Comparison of ENCODE assay signal across 9 mouse cellular contexts in genomic region chr4:152096927-152097326, GRCm38 (mm10). TPM values are rescaled to one million over a fixed set of nuclear protein-coding genes. Genes with fewer than 3 reads are reported as not detected.
A peak's percentile ranks its signal among the peaks of the same experiment; 100 is the strongest.
DNase-seq lines count a peak whose midpoint lies in the region; ATAC-seq lines count a peak whose summit lies in the region.
"Had no signal": no experiment of that assay in that cellular context is flagged by ENCODE, and none has a peak within 500 bp of the region (broad histone marks: within the 10 kb centered on the region; RNA-seq: fewer than 3 reads in every experiment).

No protein-coding gene starts in this region.

- H3K4me2 ChIP-seq in kidney, embryonic 15.5 days = peak overlapping the region; percentile 37
- no peak overlapping the region for H3K4me2 ChIP-seq in forebrain, embryonic 12.5 days
- H3K4me2 ChIP-seq in neural tube, embryonic 12.5 days (replicated peaks) = peak overlapping the region; percentile 10; the same call in 1 of the 2 replicates

- H3K9ac ChIP-seq in kidney, embryonic 15.5 days = peak overlapping the region; percentile 32
- no peak overlapping the region for H3K9ac ChIP-seq in forebrain, embryonic 12.5 days
- H3K9ac ChIP-seq in neural tube, embryonic 12.5 days = peak overlapping the region; percentile 40

- peaks cover under 1% of the 10 kb centered on the region for H3K36me3 ChIP-seq in kidney, embryonic 15.5 days
- no peaks in the 10 kb centered on the region for H3K36me3 ChIP-seq in forebrain, embryonic 12.5 days (replicated peaks)
- no peaks in the 10 kb centered on the region for H3K36me3 ChIP-seq in neural tube, embryonic 12.5 days
- H3K36me3 ChIP-seq: G1E had no signal

- H3K4me1 ChIP-seq in kidney, embryonic 15.5 days = peaks cover 66% of the 10 kb centered on the region
- H3K4me1 ChIP-seq in forebrain, embryonic 12.5 days = peaks cover 33% of the 10 kb centered on the region
- peaks cover 11% of the 10 kb centered on the region for H3K4me1 ChIP-seq in neural tube, embryonic 12.5 days

- 51% methylated on average over 6 of the region's 6 CpGs for WGBS in kidney, embryonic 15.5 days
- WGBS in forebrain, embryonic 12.5 days = 40% methylated on average over 6 of the region's 6 CpGs
- 51% methylated on average over 6 of the region's 6 CpGs for WGBS in neural tube, embryonic 12.5 days

- peak overlapping the region; percentile 34 for H3K4me3 ChIP-seq in kidney, embryonic 15.5 days (replicated peaks)
- no peak overlapping the region for H3K4me3 ChIP-seq in forebrain, embryonic 12.5 days (replicated peaks)
- H3K4me3 ChIP-seq in neural tube, embryonic 12.5 days = no peak overlapping the region

- peak overlapping the region; percentile 65 for H3K27ac ChIP-seq in kidney, embryonic 15.5 days
- H3K27ac ChIP-seq in forebrain, embryonic 12.5 days = no peak overlapping the region
- no peak overlapping the region for H3K27ac ChIP-seq in neural tube, embryonic 12.5 days

- 0 out of 2 replicates have a peak, but pooled peaks have one; percentile 5 for ATAC-seq in kidney, embryonic 15.5 days (replicated peaks; ENCODE audit: low FRiP score)
- ATAC-seq in forebrain, embryonic 12.5 days (ENCODE audit: low FRiP score) = 0 out of 2 replicates have a peak, but pooled peaks have one; percentile 35
- ATAC-seq in neural tube, embryonic 12.5 days (ENCODE audit: low FRiP score, low read depth) = no peak

- DNase-seq in kidney, adult 8-10 months = no peak
- peak; percentile 60 for DNase-seq in kidney, postnatal 10 days
- DNase-seq in spleen, postnatal 10 days (ENCODE audit: low spot score in 2 of 2) = no peak
- no peak for DNase-seq in adrenal gland, adult (ENCODE audit: inconsistent age in 2 of 2, low spot score in 1 of 2)
- DNase-seq in cerebellum, postnatal 25 days = no peak

- H3K27me3 ChIP-seq in kidney, embryonic 15.5 days = no peaks in the 10 kb centered on the region
- H3K27me3 ChIP-seq in forebrain, embryonic 12.5 days = peaks cover 16% of the 10 kb centered on the region
- no peaks in the 10 kb centered on the region; the same call in 1 of the 2 replicates for H3K27me3 ChIP-seq in neural tube, embryonic 12.5 days (replicated peaks)

- H3K9me3 ChIP-seq in kidney, embryonic 15.5 days (replicated peaks) = no peaks in the 10 kb centered on the region
- H3K9me3 ChIP-seq in forebrain, embryonic 12.5 days = no peaks in the 10 kb centered on the region
- H3K9me3 ChIP-seq in neural tube, embryonic 12.5 days = no peaks in the 10 kb centered on the region
- H3K9me3 ChIP-seq: G1E had no signal

RNA-seq across cellular contexts. Expression of gene Tnfrsf25, which starts 18.8 kb away (rescaled TPM):
- polyA plus RNA-seq in kidney, embryonic 15.5 days (2015; fragmentation: Nextera tagmentation; extraction: Ambion mirVana) = 1.5 and 2.4 TPM in 2 replicates
- 0.66 and 0.76 TPM in 2 replicates for polyA plus RNA-seq in forebrain, embryonic 12.5 days (2016; fragmentation: Nextera tagmentation; extraction: Ambion mirVana)
- polyA plus RNA-seq in neural tube, embryonic 12.5 days (2016; fragmentation: Nextera tagmentation; extraction: Ambion mirVana) = 0.80 and 1.2 TPM in 2 replicates
- polyA plus RNA-seq: G1E had no signal

RNA-seq across cellular contexts. Expression of gene Plekhg5, which starts 24.6 kb away (rescaled TPM):
- polyA plus RNA-seq in kidney, embryonic 15.5 days (2015; fragmentation: Nextera tagmentation; extraction: Ambion mirVana) = 19.8 and 20.9 TPM in 2 replicates
- polyA plus RNA-seq in forebrain, embryonic 12.5 days (2016; fragmentation: Nextera tagmentation; extraction: Ambion mirVana) = 9.5 and 10.8 TPM in 2 replicates
- polyA plus RNA-seq in neural tube, embryonic 12.5 days (2016; fragmentation: Nextera tagmentation; extraction: Ambion mirVana) = 10.4 and 10.6 TPM in 2 replicates

RNA-seq across cellular contexts. Expression of gene Espn, which starts 55.2 kb away (rescaled TPM):
- polyA plus RNA-seq in kidney, embryonic 15.5 days (2015; fragmentation: Nextera tagmentation; extraction: Ambion mirVana) = 25.5 and 28.1 TPM in 2 replicates
- polyA plus RNA-seq in forebrain, embryonic 12.5 days (2016; fragmentation: Nextera tagmentation; extraction: Ambion mirVana) = 1.8 and 2.1 TPM in 2 replicates
- polyA plus RNA-seq in neural tube, embryonic 12.5 days (2016; fragmentation: Nextera tagmentation; extraction: Ambion mirVana) = 0.32 and 0.55 TPM in 2 replicates

RNA-seq across cellular contexts. Expression of gene Nol9, which starts 57.8 kb away (rescaled TPM):
- 33.5 and 36.8 TPM in 2 replicates for polyA plus RNA-seq in kidney, embryonic 15.5 days (2015; fragmentation: Nextera tagmentation; extraction: Ambion mirVana)
- 33.3 and 34.1 TPM in 2 replicates for polyA plus RNA-seq in forebrain, embryonic 12.5 days (2016; fragmentation: Nextera tagmentation; extraction: Ambion mirVana)
- polyA plus RNA-seq in neural tube, embryonic 12.5 days (2016; fragmentation: Nextera tagmentation; extraction: Ambion mirVana) = 33.5 and 34.8 TPM in 2 replicates

RNA-seq across cellular contexts. Expression of gene Tas1r1, which starts 58.6 kb away (rescaled TPM):
- 0.45 and 0.86 TPM in 2 replicates for polyA plus RNA-seq in kidney, embryonic 15.5 days (2015; fragmentation: Nextera tagmentation; extraction: Ambion mirVana)
- 0.55 and 0.78 TPM in 2 replicates for polyA plus RNA-seq in forebrain, embryonic 12.5 days (2016; fragmentation: Nextera tagmentation; extraction: Ambion mirVana)
- 1.2 and 1.4 TPM in 2 replicates for polyA plus RNA-seq in neural tube, embryonic 12.5 days (2016; fragmentation: Nextera tagmentation; extraction: Ambion mirVana)
